Mouse (Mus musculus) embryonic facial prominence, embryonic 10.5 days (tissue): ENCODE measurements at regions not wholly inside any gene's neighbourhood (a gene's known extent, or its start where the extent isn't known, plus 50 kb on each side); places are given as distances from the start of the nearest gene placed in this dataset.

ENCODE experiments used
- DNase-seq: peaks from one replicate; pipeline ENCODE4 v3.0.0-alpha.2; 2017; ENCODE audit warnings: low spot score
- H3K27ac ChIP-seq: fragments of 300-500 bp; sonication (generic); replicated peaks from 2 replicates; pipeline ENCODE4 v1.5.1; 2016; ENCODE audit warnings: mild to moderate bottlenecking
- H3K27me3 ChIP-seq: fragments of 300-500 bp; sonication (generic); replicated peaks from 2 replicates; pipeline ENCODE4 v1.6.1; 2016; ENCODE audit warnings: low read depth, mild to moderate bottlenecking; ENCODE audit not compliant: poor library complexity, severe bottlenecking
- H3K36me3 ChIP-seq: fragments of 300-500 bp; sonication (generic); replicated peaks from 2 replicates; pipeline ENCODE4 v1.6.1; 2016; ENCODE audit warnings: mild to moderate bottlenecking, moderate library complexity
- H3K4me1 ChIP-seq: fragments of 300-500 bp; sonication (generic); 2 replicates; pipeline ENCODE4 v1.6.1; 2016
- H3K4me3 ChIP-seq: fragments of 300-500 bp; sonication (generic); 2 replicates; pipeline ENCODE4 v1.5.1; 2016; ENCODE audit warnings: mild to moderate bottlenecking, moderate library complexity
- H3K9me3 ChIP-seq: fragments of 300-500 bp; sonication (generic); 2 replicates; pipeline ENCODE4 v1.6.1; 2016; ENCODE audit warnings: mild to moderate bottlenecking
- WGBS: fragments of 180-500 bp; shearing (Covaris S2); methylation state at CpG from one replicate; pipeline ENCODE4 v1.1.7; 2016; 5-methylcytosine and 5-hydroxymethylcytosine counted together

DNA sequence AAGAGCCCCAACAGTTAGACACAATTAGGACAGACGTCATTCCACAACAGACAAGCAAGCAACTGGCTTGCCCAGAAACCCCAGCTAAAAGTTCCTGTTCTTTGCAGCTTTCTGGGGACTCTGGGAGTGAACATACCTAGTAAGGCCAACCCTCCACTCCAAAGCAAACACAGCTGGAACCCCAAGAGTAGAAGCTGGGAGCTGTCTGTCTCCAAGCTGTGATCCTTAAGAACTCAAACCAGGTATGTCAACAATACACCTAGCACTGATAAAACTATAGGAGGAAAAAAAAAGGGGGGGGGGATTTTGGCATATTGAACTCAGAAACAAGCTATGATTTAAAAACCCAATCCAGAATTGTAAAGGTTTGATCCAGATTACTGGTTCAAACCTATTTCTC lies 84.2 kb upstream of the Basp1 start:
- Histone ChIP-seq H3K9me3 (no peaks in the 10 kb centered on the region), H3K27me3 (peaks cover 8% of the 10 kb centered on the region; the same call in 1 of the 2 replicates), H3K4me3 (no peak overlapping the region), H3K4me1 (peaks cover 26% of the 10 kb centered on the region), H3K36me3 (no peaks in the 10 kb centered on the region), H3K27ac (no peak overlapping the region)
- DNase-seq: no peak
- 29% methylated on average over 1 of the region's 1 CpGs for WGBS

DNA sequence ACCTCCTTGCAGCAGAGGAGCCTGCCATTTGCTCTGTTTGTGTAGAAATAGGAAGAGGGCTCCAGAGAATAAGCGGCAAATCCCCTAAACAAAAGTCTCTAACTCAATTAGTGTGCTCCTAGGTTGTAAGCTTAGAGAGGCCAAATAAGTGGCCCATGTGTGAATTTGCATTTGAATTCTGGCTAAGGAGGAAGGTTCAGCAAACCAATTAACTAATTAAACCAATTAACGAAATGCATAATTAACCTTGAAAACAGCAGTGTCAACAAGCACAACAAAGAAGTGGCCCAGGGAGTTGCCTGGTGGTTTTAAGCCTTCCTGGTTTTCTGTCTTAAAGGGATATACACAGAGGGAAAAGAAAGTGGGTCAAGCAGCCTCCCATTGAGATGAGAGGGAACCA lies 84.9 kb upstream of the Basp1 start:
- WGBS: 9% methylated on average over 2 of the region's 2 CpGs
- Histone ChIP-seq H3K4me3 (no peak overlapping the region), H3K36me3 (no peaks in the 10 kb centered on the region), H3K27ac (no peak overlapping the region), H3K9me3 (no peaks in the 10 kb centered on the region), H3K27me3 (peaks cover 8% of the 10 kb centered on the region; the same call in 1 of the 2 replicates), H3K4me1 (peaks cover 21% of the 10 kb centered on the region)
- no peak for DNase-seq

DNA sequence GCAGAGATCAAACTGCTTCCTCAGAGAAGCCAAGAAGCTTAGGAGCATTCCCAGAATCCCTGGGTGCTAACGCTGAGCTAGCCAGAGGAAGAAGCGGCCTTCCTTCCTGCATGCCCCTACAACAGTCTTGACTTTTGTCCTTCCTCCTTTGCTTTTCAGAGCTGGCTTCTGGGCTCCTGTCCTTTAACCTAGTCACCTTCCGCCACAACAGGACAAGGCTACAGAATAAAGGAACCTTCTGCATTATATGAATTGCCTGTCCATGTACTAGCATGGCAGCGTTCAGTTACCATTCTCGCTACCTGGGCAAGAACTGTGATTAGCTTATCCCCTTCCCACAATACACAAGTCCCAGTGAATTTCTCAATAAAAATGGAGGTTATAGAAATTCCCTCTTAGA lies 88.9 kb upstream of the Basp1 start:
- Histone ChIP-seq H3K4me1 (peaks cover 7% of the 10 kb centered on the region), H3K4me3 (no peak overlapping the region), H3K9me3 (no peaks in the 10 kb centered on the region), H3K27ac (no peak overlapping the region), H3K36me3 (no peaks in the 10 kb centered on the region), H3K27me3 (peaks cover 14% of the 10 kb centered on the region; the same call in 1 of the 2 replicates)
- 83% methylated on average over 5 of the region's 5 CpGs for WGBS
- DNase-seq: no peak

DNA sequence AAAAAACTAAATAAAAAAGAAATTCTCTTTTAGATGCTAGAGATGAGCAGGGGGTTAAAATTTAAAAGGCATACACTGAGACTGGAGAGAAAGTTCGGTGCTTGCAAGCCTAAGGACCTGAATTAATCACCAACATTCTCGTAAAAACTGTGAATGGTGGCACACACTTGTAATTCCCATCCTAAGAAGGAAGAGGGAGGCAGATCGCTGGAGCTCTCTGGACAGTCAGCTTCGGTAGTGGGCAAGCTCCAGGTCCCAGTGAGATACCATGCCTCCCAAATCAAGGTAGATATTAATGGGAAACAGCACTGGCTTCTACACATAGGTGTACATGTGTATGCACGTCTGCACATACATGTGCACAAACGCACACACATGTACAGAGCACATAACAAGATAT lies 89.5 kb upstream of the Basp1 start:
- no peaks in the 10 kb centered on the region for H3K9me3 ChIP-seq
- peaks cover 12% of the 10 kb centered on the region; the same call in 1 of the 2 replicates for H3K27me3 ChIP-seq
- 65% methylated on average over 6 of the region's 6 CpGs for WGBS

DNA sequence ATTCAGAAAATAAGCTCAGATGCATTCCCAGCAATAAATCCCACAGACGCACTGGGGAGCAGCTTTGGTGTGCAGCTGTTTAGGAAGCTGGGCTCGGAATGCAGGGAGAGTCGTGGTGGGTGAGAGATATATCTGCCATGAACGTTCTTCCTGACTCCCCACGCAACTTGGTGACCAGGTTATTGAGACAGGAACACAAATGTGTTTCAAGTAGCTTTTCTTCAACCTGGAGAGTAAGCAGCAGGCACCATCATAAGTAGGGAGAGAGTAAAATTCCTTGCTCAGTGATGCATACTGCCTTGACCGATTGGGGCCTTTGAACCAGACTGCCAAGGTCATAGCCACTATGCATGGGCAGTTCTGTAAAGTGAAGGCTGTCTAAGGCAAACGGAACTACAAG lies 95.6 kb upstream of the Basp1 start:
- DNase-seq: no peak
- Histone ChIP-seq H3K27me3 (peaks cover 13% of the 10 kb centered on the region; the same call in 1 of the 2 replicates), H3K27ac (peak overlapping the region; percentile 59; the same call in 1 of the 2 replicates), H3K36me3 (no peaks in the 10 kb centered on the region), H3K4me1 (peaks cover 22% of the 10 kb centered on the region), H3K4me3 (no peak overlapping the region), H3K9me3 (no peaks in the 10 kb centered on the region)
- WGBS: 60% methylated on average over 7 of the region's 7 CpGs

More for the DNA sequence above, 89.5 kb upstream of the Basp1 start:
- no peak for DNase-seq
- H3K36me3 ChIP-seq: no peaks in the 10 kb centered on the region
- no peak overlapping the region for H3K4me3 ChIP-seq
- no peak overlapping the region for H3K27ac ChIP-seq
- H3K4me1 ChIP-seq: peaks cover 6% of the 10 kb centered on the region

DNA sequence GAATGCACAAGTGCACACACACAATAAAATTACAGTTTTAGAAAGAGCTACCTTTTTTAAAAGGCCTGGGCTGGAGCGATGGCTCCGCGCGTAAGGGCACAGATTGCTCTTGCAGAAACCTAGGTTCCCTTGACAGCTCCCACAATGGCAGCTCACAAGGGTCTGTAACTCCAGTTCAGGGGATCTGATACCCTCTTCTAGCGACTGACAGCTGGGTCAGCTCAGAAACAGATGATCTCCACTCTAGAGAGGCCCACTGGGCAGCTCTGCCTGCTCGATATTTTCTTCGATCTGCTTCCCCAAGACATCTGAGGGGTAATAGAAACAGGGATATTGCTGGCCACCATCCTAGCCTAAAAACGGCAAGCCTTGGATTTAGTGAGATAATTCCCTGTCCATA lies 96.0 kb upstream of the Basp1 start:
- no peaks in the 10 kb centered on the region for H3K36me3 ChIP-seq
- WGBS: 72% methylated on average over 8 of the region's 8 CpGs
- H3K4me3 ChIP-seq: no peak overlapping the region
- peaks cover 22% of the 10 kb centered on the region for H3K4me1 ChIP-seq
- peak overlapping the region; percentile 59; the same call in 1 of the 2 replicates for H3K27ac ChIP-seq
- DNase-seq: no peak
- H3K27me3 ChIP-seq: peaks cover 9% of the 10 kb centered on the region; the same call in 1 of the 2 replicates
- no peaks in the 10 kb centered on the region for H3K9me3 ChIP-seq

DNA sequence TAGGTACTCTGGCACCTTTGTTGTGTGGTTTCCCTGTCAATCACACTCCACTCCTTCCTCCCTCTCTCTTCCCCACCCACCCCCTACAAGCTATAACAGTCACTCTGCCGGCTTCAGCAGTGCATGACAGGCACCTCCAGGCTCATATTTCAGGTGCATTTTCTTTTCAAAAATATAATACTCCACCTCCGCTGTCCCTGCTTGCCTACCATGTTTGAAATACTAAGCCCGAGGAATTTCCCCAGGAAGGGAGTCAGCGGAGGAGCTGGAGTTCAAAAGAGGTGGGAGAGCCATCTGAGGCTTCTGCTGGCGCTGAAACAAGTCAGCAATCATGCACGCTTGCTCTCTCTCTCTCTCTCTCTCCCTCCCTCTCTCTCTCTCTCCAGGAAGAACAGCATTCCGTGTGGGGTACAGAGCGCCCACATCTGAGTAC lies 96.5 kb upstream of the Basp1 start:
- 0 out of 2 replicates have a peak, but pooled peaks cover 5% of the 10 kb centered on the region for H3K27me3 ChIP-seq
- no peak overlapping the region for H3K27ac ChIP-seq
- H3K4me3 ChIP-seq: no peak overlapping the region
- WGBS: 34% methylated on average over 8 of the region's 8 CpGs
- DNase-seq: peak; percentile 33
- no peaks in the 10 kb centered on the region for H3K36me3 ChIP-seq
- H3K4me1 ChIP-seq: peaks cover 22% of the 10 kb centered on the region
- H3K9me3 ChIP-seq: no peaks in the 10 kb centered on the region

DNA sequence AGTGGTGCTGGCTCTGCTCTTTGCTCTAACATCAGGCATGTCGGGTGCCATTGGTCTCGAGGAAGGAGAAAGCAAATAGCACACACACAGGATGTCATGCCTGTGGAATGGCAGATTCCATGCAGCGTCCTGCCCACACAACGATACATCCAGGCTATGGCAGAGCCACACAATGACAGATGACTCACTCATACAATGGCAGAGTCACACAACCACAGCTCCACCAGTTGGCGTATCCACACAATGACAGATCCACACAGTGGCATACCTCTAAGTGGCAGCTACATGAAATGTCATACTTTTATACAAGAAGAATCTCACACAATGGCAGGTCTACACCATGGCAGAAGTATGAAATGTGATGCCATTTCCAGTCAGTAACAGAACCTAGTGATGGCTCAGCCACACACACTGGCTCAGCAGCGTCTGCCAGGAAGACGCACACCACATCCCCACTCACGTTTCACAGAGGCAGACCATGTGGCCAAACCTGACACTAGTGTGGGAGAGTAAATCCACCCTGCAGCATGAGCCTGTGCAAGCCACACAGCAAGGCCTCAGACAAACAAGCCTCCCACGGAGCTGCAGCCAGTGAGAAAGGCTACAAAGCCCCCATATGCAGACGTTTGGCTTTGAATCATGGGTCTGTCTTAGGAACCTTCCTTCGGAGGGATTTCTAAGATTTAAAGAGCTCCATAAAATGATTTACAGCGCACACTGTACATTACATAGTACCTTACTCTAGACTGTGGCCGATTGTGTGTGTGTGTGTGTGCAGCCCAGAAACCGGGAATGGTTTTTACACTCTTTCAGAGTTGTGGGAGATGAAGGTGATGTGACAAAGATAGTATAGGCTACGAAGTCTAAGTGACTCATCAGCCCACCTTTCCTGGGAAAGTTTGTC lies 104.0 kb upstream of the Myo10 start:
- no peak overlapping the region for H3K4me3 ChIP-seq
- H3K27ac ChIP-seq: no peak overlapping the region
- no peaks in the 10 kb centered on the region for H3K27me3 ChIP-seq
- no peak for DNase-seq
- 83% methylated on average over 15 of the region's 15 CpGs for WGBS
- no peaks in the 10 kb centered on the region for H3K36me3 ChIP-seq
- peaks cover 2% of the 10 kb centered on the region; the same call in 1 of the 2 replicates for H3K4me1 ChIP-seq
- H3K9me3 ChIP-seq: no peaks in the 10 kb centered on the region

DNA sequence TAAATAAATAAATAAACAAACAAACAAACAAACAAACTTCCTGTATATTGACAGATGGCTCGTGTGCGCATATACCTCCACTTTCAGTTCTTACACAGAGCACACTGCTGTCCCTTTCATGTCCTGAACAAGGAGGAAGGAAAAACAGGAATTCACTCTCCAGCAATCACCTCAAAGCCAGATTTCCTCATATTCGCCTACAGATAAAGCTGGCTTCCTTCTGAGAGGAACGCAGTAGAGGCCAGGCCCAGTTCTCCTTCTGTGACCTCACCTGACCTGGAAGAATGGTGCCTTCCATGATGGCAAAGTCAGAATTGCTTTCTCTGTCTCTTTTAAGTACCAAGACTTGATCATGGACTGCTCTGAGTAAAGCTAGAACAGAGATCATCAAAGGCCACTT lies 98.1 kb upstream of the Myo10 start:
- H3K4me1 ChIP-seq: no peaks in the 10 kb centered on the region
- H3K9me3 ChIP-seq: no peaks in the 10 kb centered on the region
- DNase-seq: no peak
- H3K4me3 ChIP-seq: no peak overlapping the region
- 84% methylated on average over 4 of the region's 4 CpGs for WGBS
- no peaks in the 10 kb centered on the region for H3K36me3 ChIP-seq
- H3K27ac ChIP-seq: no peak overlapping the region
- H3K27me3 ChIP-seq: no peaks in the 10 kb centered on the region

DNA sequence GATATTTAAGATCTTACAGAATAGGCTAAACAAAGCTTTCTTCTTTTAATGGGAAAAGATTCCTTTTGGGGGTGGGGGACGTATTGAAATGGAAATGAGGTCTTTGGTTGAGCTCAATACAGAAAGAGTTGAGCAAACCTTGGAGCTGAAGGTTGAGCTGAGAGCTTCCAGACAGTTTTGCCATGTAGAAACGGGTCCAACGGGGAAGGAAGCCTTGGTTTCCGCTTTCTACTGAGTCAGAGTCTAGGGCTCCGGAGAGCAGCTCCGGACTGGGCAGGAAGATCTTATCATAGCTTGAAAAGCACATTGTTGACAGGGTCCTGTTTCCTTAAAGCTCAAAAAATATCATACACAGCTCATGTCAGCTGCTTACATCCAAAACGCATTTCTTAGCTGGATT lies 97.0 kb upstream of the Myo10 start:
- WGBS: 77% methylated on average over 7 of the region's 7 CpGs
- H3K27me3 ChIP-seq: no peaks in the 10 kb centered on the region
- H3K36me3 ChIP-seq: no peaks in the 10 kb centered on the region
- H3K9me3 ChIP-seq: no peaks in the 10 kb centered on the region
- H3K4me1 ChIP-seq: no peaks in the 10 kb centered on the region
- no peak for DNase-seq
- no peak overlapping the region for H3K4me3 ChIP-seq
- H3K27ac ChIP-seq: no peak overlapping the region

DNA sequence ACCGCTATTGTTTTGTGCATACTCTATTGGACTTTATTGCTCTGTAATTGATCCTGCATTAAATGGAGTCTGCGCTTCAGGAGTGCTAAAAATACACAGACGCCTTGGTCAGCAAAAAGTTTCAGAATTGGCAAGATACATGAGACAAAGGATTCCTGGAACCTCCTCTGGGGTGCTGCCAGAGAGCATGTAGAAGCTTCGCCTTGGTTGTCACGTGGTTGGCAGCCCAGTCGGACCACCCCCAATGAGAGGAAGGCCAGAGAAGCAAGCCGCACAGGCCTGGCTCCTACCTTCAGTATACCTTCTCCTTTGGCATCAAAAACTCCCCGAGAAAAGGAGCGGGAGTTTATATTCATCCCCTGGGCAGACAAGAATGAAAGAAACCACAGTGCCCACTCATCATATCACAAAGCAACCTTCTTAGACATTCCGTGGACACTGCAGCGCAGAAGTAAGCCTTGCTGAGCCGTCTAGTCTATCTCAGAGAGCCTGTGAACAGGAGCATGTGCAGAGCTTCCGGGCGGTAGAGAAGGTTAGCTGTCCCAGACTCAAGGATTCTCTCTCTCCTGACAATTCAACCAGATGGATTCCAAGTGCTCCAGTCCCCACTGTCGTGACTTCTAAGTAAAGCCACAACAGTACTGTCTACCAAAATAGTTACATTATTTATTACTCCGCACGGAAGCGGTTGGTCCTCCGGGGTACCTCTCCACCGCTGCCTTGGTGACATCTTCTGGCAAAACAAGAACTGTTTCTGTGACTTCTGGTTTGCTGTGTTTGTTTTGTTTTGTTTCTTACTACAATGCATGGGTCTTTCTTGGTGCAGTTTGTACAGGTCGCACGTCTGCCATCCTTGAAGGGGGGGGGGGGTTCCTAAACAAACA lies 85.6 kb upstream of the Myo10 start:
- DNase-seq: no peak
- H3K4me3 ChIP-seq: no peak overlapping the region
- WGBS: 88% methylated on average over 22 of the region's 22 CpGs
- H3K27me3 ChIP-seq: no peaks in the 10 kb centered on the region
- H3K9me3 ChIP-seq: no peaks in the 10 kb centered on the region
- no peak overlapping the region for H3K27ac ChIP-seq
- H3K36me3 ChIP-seq: no peaks in the 10 kb centered on the region
- H3K4me1 ChIP-seq: peaks cover 16% of the 10 kb centered on the region

DNA sequence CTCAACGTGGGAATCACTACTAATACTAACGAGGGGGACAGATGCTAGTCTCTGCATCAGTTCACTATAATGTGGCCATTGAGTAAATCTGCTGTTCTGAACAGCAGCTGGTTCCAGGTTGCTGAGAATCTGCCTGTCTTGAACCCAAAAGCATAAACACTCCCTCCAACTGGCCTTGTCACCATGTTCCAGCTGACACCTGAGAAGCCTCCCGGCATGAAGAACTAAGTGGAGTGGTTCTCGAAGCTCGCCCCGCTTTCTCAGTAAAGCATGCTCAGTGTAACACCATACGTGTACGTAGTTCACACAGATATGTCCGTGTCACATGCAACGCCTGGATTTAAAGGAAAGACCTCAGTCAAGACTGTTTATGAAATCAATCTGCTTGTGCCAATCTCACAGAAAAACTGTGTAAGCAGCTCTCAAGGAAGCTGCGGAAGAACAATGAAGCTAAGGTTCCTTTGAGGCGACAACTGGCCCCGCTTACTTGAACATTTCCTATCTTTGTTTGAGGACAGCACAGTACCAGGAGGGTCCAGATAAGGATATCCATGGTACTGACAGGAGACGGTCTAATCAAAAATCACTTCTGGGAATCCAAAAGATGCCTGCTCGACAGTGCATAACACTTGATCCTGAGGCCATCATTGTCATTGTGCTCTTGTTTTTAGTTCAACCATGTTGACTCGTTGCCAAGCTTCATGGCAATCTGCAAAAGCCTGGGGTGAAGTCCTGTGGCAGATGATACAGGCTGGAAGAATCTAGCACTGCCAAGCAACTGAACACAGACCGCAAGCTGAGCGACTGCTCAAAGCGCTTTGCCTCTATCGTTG lies 82.8 kb upstream of the Myo10 start:
- 77% methylated on average over 20 of the region's 20 CpGs for WGBS
- Histone ChIP-seq H3K27ac (no peak overlapping the region), H3K27me3 (no peaks in the 10 kb centered on the region), H3K9me3 (no peaks in the 10 kb centered on the region), H3K4me1 (peaks cover 16% of the 10 kb centered on the region), H3K4me3 (no peak overlapping the region), H3K36me3 (no peaks in the 10 kb centered on the region)
- peak; percentile 13 for DNase-seq
